Mouse (Mus musculus): Measurements from ENCODE around the gene Fam20a.

DNA sequence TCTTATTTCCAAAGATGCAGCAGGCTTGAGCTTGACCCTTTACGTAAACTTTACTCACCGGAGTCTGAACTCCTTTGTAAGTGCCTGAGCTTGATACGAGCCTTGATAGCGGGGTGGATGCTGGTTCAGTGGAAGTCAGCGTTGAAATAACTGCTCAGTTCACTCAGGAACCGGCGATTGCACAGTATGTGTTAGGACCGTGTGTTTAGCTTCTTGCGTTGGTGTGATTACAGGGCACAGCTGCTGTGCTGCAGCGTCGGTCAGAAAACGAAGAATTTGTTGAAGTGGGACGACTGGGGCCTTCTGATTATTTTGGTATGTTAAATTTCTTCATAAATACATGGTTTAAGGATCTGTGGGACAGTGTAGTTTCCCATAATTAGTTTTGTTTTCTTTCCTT lies 55.7 kb downstream of the Fam20a start:
- TF ChIP-seq CTCF (IDR thresholded peaks at IDR 0.05; ENCODE audit: low read depth, low read length) (no peak), POLR2A (IDR thresholded peaks at IDR 0.05; ENCODE audit: borderline replicate concordance, low read depth, low read length) (no peak)
